Mouse (Mus musculus): Measurements from ENCODE around the gene Slc4a4.

DNA sequence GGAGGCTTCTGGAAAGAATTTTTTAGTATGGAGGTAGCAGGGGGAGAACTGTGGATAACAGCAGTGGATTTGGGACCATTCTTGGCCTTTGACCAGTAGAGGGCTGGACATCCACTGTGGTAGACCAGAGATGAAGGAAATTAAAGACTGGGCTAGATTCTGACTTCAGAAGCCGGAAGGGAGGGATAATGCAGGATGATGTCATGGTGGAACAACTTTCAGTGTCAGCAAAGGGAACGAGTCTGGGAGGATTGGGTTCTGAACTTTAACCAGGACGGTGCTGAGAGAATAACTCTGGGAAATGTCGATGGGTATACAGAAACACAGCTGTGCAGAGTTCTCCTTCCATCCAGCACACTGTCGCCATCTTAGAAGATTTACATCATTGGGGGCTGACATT, 175.7 kb downstream of the Slc4a4 start:
- no peak for TF ChIP-seq CTCF (IDR thresholded peaks at IDR 0.05; ENCODE audit: low read depth, low read length)
- TF ChIP-seq POLR2A (IDR thresholded peaks at IDR 0.05; ENCODE audit: extremely low read depth, insufficient read depth, low read length) = no peak
